Mouse (Mus musculus) embryonic facial prominence, embryonic 14.5 days (tissue): Measurements from ENCODE around the gene Cers2. TPM values are rescaled to one million over a fixed set of nuclear protein-coding genes. Genes with fewer than 3 reads are reported as not detected.
"Not testable (repeated sequence)": the region's sequence is repeated elsewhere in the genome, so short reads cannot be mapped to it uniquely, and the experiment has no call there.

ENCODE experiments used
- ATAC-seq: fragments of 200-750 bp; cut with Nextera tagmentation; 2 replicates; pipeline ENCODE4 v1.8.0; 2017; ENCODE audit warnings: low read depth, moderate number of reproducible peaks, moderate TSS enrichment
- DNase-seq: peaks from one replicate; pipeline ENCODE4 v3.0.0-alpha.2; 2015; ENCODE audit warnings: low spot score
- H3K27ac ChIP-seq: fragments of 300-500 bp; sonication (generic); replicated peaks from 2 replicates; pipeline ENCODE4 v1.5.1; 2014; ENCODE audit warnings: low read depth, mild to moderate bottlenecking, low read length, moderate library complexity
- H3K27me3 ChIP-seq: fragments of 300-500 bp; sonication (generic); replicated peaks from 2 replicates; pipeline ENCODE4 v1.6.1; 2014; ENCODE audit warnings: low read length; ENCODE audit not compliant: control insufficient read depth, insufficient read depth
- H3K36me3 ChIP-seq: fragments of 300-500 bp; sonication (generic); 2 replicates; pipeline ENCODE4 v1.6.1; 2014; ENCODE audit warnings: low read length, mixed read lengths; ENCODE audit not compliant: control insufficient read depth, insufficient read depth
- H3K4me1 ChIP-seq: fragments of 300-500 bp; sonication (generic); 2 replicates; pipeline ENCODE4 v1.6.1; 2014; ENCODE audit warnings: antibody characterized with exemption, low read length; ENCODE audit not compliant: control insufficient read depth, insufficient read depth
- H3K4me2 ChIP-seq: fragments of 300-500 bp; sonication (generic); 2 replicates; pipeline ENCODE4 v1.6.1; 2014; ENCODE audit warnings: low read depth, mild to moderate bottlenecking, low read length, moderate library complexity, mixed read lengths
- H3K4me3 ChIP-seq: fragments of 300-500 bp; sonication (generic); 2 replicates; pipeline ENCODE4 v1.5.1; 2014; ENCODE audit warnings: low read depth, mild to moderate bottlenecking, low read length
- H3K9ac ChIP-seq: fragments of 300-500 bp; sonication (generic); 2 replicates; pipeline ENCODE4 v1.6.1; 2014; ENCODE audit warnings: low read depth, mild to moderate bottlenecking, low read length, moderate library complexity, mixed read lengths
- H3K9me3 ChIP-seq: fragments of 300-500 bp; sonication (generic); 2 replicates; pipeline ENCODE4 v1.6.1; 2016; ENCODE audit warnings: low read length; ENCODE audit not compliant: control insufficient read depth
- WGBS: fragments of 180-500 bp; shearing (Covaris S2); extraction: QIAGEN DNeasy Blood & Tissue Kit; methylation state at CpG from one replicate; pipeline ENCODE4 v1.1.7; 2014; 5-methylcytosine and 5-hydroxymethylcytosine counted together
- polyA plus RNA-seq: library from polyadenylated mRNA; unstranded; fragments of >200 nt; fragmentation: Nextera tagmentation; extraction: Ambion mirVana; gene quantifications from 2 replicates; pipeline ENCODE4 v1.2.1, GENCODE M21; 2014

The Cers2 gene
- polyA plus RNA-seq, 1 experiment from 2014 or later: 133 TPM

GRCm38 (mm10) chr3:95357746-95358145 is 43.2 kb downstream of the Cers2 start:
- DNase-seq: no peak
- H3K27me3 ChIP-seq: no peaks in the 10 kb centered on the region
- H3K4me1 ChIP-seq: no peaks in the 10 kb centered on the region
- H3K27ac ChIP-seq: no peak overlapping the region
- no peak for ATAC-seq
- H3K9ac ChIP-seq: no peak overlapping the region
- no peak overlapping the region for H3K4me2 ChIP-seq
- WGBS: 90% methylated on average over 2 of the region's 2 CpGs
- H3K9me3 ChIP-seq: no peaks in the 10 kb centered on the region
- peaks cover 13% of the 10 kb centered on the region for H3K36me3 ChIP-seq
- H3K4me3 ChIP-seq: no peak overlapping the region

- H3K4me2 ChIP-seq, H3K27ac ChIP-seq: not testable (repeated sequence)
These were observed 45.7 kb downstream of the Cers2 start for GRCm38 (mm10) chr3:95360276-95360675.

GRCm38 (mm10) chr3:95370101-95370500 is 55.5 kb downstream of the Cers2 start:
- DNase-seq: no peak
- H3K9me3 ChIP-seq: no peaks in the 10 kb centered on the region

More at GRCm38 (mm10) chr3:95360276-95360675, 45.7 kb downstream of the Cers2 start:
- H3K9me3 ChIP-seq, H3K36me3 ChIP-seq, DNase-seq, H3K4me3 ChIP-seq, H3K27me3 ChIP-seq, H3K4me1 ChIP-seq, H3K9ac ChIP-seq, ATAC-seq: not testable (repeated sequence)
- 76% methylated on average over 3 of the region's 3 CpGs for WGBS

More at GRCm38 (mm10) chr3:95370101-95370500, 55.5 kb downstream of the Cers2 start:
- no peak for ATAC-seq
- no peaks in the 10 kb centered on the region for H3K27me3 ChIP-seq
- H3K4me3 ChIP-seq: no peak overlapping the region
- H3K27ac ChIP-seq: no peak overlapping the region
- no peak overlapping the region for H3K4me2 ChIP-seq
- no peak overlapping the region for H3K9ac ChIP-seq
- H3K36me3 ChIP-seq: no peaks in the 10 kb centered on the region
- H3K4me1 ChIP-seq: no peaks in the 10 kb centered on the region

Other genes starting within 250 kb of the Cers2 start
- gene Pip5k1a, start 207.9 kb upstream of the Cers2 start, polyA plus RNA-seq: 13.7 and 14.9 TPM in 2 replicates
- gene Vps72, start 203.8 kb upstream of the Cers2 start, polyA plus RNA-seq: 107 and 118 TPM in 2 replicates
- 6.4 and 9.7 TPM in 2 replicates for gene Tmod4, start 190.3 kb upstream of the Cers2 start, polyA plus RNA-seq
- 58.3 and 62.2 TPM in 2 replicates for gene Scnm1, start 180.8 kb upstream of the Cers2 start, polyA plus RNA-seq
- gene Lysmd1, start 180.7 kb upstream of the Cers2 start, polyA plus RNA-seq: 12.0 and 13.2 TPM in 2 replicates
- 5.8 and 6.4 TPM in 2 replicates for gene Tnfaip8l2, start 172.4 kb upstream of the Cers2 start, polyA plus RNA-seq
- 14.4 and 16.6 TPM in 2 replicates for gene Sema6c, start 154.3 kb upstream of the Cers2 start, polyA plus RNA-seq
- 7.8 and 8.0 TPM in 2 replicates for gene Gabpb2, start 96.9 kb upstream of the Cers2 start, polyA plus RNA-seq
- gene Cdc42se1, start 86.1 kb upstream of the Cers2 start, polyA plus RNA-seq: 111 and 125 TPM in 2 replicates
- 36.9 and 37.2 TPM in 2 replicates for gene Mllt11, start 82.6 kb upstream of the Cers2 start, polyA plus RNA-seq
- gene Gm128, start 73.2 kb upstream of the Cers2 start, polyA plus RNA-seq: 0.38 and 0.41 TPM in 2 replicates
- 6.1 and 6.9 TPM in 2 replicates for gene Bnipl, start 63.6 kb upstream of the Cers2 start, polyA plus RNA-seq
- gene Mindy1, start 33.4 kb upstream of the Cers2 start, polyA plus RNA-seq: 37.7 and 44.9 TPM in 2 replicates
- gene Prune1, start 32.7 kb upstream of the Cers2 start, polyA plus RNA-seq: 24.2 and 24.4 TPM in 2 replicates
- 2.8 TPM in 2 replicates for gene Anxa9, start 7.6 kb upstream of the Cers2 start, polyA plus RNA-seq
- 39.3 and 44.2 TPM in 2 replicates for gene Setdb1, start 42.4 kb downstream of the Cers2 start, polyA plus RNA-seq
- 0.30 TPM in 1 of 2 replicates, not detected in the other for gene 4930558C23Rik, start 88.0 kb downstream of the Cers2 start, polyA plus RNA-seq
- gene Arnt, start 119.6 kb downstream of the Cers2 start, polyA plus RNA-seq: 32.5 and 38.1 TPM in 2 replicates
- gene Ctsk, start 184.5 kb downstream of the Cers2 start, polyA plus RNA-seq: 113 and 147 TPM in 2 replicates
- gene Ctss, start 212.0 kb downstream of the Cers2 start, polyA plus RNA-seq: 21.8 and 22.8 TPM in 2 replicates
- gene Hormad1, start 244.9 kb downstream of the Cers2 start, polyA plus RNA-seq: not detected in 2 replicates